Mouse (Mus musculus) yolk sac, embryonic 10.5 days (tissue): Measurements from ENCODE around the gene Ak8.

Experiments
- DNase-seq: peaks from one replicate; pipeline ENCODE4 v3.0.0-alpha.2; 2017; ENCODE audit warnings: low spot score

The Ak8 gene

DNA sequence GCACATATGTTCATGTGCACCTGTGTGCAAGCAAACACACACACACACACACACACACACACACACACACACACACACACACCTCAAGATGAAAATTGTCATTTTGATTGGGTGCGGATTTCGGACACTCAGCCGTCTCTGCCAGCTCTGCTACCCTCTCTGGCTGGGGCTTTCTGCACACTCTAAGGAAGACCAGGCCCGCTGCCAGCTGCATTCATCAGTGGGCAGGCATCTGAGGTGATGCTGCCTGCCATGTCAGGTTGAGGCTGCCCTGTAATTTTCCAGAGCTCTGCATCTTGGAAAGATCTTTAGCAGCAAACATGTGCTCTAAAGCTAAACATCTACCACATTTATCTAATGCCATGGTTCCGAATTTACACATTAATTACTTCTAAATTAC is 37.1 kb downstream of the Ak8 start:
- DNase-seq, result no peak

DNA sequence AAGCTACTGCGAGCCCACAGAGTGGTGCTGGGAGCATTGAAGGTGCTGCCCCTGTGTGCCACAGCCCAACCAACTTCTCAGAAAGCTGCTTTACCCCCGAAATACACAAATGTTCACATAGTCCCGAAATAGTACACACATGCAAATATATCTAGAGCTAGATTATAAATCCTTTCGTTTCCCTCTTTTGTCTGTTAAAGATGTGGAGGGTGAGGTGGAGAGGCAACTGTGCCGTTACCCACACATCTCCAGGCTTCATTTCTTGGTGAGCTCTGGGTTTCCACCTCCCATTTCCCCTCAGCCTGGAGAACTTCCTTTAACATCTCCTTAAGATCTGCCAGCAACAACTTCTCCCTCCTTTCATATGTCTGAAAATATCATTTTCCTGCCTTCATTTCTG is 40.2 kb downstream of the Ak8 start:
- DNase-seq, result no peak

DNA sequence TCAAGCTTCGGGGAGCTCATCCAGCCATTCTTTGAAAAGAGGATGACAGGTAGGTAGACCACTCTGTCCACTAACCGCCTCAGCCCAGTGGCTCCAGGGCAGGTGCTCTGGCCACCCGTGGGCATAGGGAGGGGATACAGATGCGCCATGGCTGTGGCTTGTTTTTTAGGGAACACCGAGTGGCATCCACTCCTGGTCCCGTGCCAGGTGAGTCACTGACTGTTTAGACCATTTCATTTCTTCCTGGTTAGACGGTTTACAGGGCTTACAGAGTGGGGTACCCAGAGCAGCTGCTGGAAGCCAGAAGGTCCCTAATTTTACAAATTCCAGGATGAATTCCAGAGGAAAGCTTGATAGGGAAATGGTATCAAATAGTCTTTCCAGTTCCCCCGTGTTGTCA is 42.7 kb downstream of the Ak8 start:
- DNase-seq, result no peak

DNA sequence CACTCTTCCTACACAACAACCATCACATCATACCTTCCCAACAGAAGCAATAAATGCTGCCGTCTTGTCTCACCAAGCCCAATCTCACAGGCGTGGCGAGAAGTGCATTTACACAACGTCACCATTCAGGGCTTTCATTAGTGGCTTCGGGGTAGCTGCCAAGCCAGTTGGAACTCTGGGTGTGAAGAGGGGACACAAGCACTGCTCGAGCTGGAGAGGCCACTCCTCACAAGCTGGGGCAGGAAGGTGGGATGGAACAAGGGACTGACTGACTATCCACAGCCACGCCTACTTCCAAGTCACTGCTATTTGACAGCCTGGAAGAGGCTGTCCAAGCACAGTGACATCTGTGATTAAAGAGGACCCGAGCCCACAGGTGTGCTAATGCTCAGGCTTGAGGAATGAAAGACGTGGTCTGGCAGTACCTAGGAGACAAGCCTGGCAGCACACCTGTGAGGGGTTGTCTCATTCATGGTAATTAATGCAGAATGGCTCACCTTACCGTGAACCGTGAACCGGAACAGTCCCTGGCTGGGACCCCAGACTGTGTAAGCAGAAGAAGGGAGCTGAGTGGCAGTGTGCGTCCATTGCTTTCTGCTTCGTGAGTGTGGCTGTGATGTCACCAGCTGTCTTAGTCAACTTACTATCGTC is 46.8 kb downstream of the Ak8 start:
- DNase-seq, result no peak

DNA sequence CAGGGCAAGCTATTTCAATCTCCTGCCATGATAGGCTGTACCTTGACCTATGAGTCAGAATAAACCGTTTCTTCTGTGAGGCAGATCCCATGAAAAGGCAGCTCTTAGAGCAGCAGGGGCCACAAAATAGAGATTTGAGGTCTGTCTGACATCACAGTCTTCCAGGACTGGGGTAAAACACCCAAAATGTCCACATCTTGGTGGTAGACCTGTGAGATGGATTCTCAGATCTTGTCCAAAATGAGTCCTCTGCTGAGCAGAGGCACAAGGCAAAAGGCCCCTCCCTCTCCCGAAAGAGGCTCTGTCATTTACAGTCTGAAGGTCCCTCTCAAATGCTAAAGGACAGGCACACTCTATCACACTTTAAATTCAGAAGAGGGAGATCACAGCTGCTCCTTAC is 47.7 kb downstream of the Ak8 start:
- DNase-seq, result no peak

DNA sequence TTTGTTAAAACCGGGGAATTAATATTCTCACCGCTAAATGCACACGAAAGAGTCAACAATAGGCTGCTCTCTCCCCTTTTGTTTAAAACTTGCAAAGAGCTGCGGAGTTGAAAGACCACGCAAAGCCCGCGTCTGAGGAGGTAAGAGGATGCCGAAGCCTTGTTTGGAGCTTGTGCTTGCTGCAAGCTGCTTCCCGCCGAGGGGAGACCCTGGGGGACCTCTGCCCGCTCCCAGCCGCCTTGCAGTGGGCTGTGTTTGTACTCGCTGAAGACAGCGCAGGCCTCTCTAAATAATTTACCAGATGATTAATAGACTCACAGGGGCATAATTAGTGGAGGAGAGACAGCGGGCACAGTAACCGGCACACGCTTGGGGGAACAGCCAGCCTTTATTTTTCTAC is 51.2 kb downstream of the Ak8 start:
- no peak for DNase-seq

DNA sequence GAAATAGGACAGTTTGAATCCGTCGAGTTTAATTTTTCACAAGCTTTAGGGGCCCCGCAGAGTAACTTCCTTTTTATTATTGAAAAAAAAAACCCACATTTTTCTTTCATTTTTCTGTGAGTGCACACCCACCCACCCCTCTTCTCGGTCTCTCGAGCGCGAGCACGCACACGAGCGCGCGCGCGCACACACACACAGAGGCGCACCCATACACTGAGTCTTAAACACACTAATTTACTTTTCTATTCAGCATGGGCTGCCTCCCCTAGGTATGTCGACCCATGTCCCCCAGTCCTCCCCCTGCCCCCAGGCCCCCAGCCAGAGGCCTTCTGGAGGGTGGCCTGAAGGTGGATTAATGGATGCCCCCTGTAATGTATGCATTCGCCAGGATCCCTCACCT is 51.7 kb downstream of the Ak8 start:
- DNase-seq, result no peak

DNA sequence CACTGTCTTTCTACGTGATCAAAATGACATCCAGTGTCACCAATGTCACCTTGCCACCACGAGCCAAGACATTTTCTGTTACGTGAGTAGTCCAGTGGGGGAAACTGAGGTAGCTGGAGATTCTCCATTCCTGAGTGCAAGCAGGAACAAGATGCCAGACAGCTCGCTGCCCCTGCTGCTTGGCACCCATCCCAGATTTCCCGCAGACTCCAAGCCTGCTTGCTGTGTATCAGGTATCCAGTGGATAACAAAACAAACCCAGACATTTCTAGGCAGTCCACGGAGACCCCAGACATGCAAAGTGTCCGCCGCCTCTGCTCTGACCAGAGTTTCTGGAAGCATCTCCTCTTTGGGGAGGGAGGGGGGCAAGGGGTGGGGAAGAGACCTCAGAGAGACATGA is 52.4 kb downstream of the Ak8 start:
- no peak for DNase-seq

DNA sequence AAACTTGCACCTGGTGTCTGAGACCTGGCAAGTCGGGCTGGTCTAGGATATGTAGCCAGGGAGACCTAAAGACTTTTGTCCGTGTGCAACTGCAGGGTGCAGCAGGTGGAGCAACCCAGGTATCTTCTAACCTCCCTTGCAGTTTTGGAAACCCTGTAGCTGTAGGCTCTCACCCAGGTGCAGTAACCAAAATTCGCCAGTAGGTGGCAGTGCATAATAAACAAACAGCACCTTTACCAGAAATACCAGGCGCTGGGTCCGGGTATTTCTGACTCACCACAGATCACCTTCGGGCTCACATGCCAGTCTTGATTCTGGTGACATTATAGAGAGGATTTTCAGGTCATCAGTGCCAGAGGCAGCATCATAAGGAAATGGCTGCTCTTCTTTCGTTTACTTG is 55.5 kb downstream of the Ak8 start:
- DNase-seq, result peak; percentile 40

DNA sequence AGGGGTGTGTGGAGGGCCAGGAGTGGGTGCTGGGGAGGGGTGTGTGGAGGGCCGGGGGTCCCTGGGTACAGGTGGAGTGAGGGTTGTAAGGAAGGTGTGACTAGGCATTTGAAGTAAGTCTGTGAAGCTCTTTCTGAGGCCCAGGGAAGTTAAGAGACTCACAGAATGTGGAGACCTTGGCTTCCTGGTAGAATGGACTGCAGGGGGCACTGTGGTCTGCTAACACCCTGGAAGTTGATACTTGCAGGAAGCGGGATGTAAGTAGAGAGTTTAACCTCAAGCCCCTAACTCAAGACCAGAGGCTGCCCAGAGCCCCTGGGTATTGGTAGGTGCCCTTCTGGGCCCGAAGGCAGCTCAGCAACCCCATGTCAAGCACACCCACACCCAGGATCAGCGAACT is 56.2 kb downstream of the Ak8 start:
- DNase-seq, result peak; percentile 22

DNA sequence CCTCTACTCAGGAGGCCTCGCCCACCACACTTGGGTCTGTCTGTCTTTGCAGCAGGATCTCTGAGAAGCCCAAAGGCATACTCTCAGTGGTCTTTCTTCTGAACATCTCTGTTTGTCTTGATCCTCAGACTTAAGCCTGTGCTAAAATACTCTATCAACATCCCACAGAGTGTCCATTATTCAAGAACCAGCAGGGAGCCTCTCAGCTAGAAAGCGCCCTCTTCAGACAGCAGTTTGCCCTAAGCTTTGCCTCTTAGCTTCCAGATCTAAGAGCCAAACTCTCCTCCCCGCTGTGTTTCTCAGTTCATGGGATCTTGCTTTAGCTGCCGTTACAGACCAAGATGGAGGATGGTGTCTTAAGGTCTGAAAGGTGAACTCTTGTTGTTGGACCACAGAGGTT is 59.5 kb downstream of the Ak8 start:
- DNase-seq, result no peak

DNA sequence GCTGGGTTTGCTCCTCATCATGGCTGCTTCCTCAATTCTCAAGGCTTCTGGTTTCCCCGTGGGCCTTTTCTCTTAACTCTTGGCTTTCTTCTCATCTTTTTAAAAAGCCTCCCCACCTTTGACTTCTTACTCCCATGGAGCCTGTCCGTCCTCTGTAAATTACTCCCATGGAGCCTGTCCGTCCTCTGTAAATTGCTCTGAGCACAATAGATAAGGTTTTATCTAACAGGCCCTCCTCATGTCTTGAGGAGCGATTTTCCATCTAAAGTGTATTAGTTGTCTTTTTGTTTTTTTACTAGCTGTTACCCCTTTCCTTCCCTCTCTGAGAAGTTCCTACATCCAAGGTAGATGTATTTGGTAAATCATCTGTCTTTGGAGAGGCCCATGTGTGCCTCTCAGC is 66.6 kb downstream of the Ak8 start:
- DNase-seq, result no peak

DNA sequence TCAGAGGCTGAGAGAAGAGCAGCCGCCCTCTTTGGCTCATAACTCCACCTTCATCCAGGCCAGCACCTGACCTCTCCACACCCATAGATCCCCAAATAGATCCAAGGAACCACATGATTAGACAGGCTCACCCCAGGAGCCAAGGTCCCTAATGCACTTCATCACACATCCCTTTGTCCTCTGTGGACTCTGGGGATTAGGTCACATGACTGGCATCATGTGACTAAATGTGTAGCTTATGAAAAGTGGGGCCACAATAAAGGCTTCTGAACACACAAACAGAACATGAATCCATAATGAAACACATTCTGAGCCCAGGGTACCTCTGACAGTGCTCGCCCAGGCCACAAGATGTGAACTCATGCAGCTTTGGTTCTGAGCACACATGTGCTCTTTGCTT is 67.1 kb downstream of the Ak8 start:
- no peak for DNase-seq

DNA sequence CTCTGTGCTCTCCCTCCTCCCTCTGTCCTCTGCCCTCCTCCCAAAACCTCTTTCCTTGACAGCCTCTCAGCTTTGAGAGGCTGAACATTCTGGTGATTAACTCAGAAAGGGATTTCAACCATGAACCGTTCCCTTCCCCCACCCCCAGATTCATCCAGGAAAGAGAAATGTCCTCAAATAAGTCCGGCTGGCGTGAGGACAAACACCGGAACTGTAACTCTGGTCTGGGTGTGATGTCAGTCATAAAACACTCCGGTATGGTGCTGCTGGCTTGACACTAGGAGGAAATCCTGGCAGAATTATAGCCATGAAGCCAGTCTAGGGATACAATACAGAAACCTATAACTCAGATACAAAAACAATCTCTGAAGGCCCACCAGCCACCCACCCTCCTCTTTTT is 70.7 kb downstream of the Ak8 start:
- no peak for DNase-seq

DNA sequence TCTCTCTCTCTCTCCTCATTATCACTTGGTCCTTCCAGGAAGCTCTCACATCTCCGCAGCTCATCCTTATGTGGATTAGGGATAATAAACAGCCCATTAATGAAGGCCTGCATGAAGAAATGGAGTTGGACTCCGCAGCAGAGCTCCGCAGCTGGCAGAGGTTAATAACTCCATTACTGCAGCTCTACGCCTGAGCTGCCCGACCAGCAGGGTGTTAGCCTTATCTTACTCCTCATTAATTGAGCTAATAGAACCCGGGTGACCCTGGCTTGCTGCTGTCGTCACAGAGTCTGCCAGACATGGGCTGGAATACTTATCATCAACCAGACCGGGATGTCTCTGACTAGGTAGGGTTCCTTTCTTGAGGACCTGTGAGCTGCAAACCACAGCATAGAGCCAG is 74.1 kb downstream of the Ak8 start:
- no peak for DNase-seq

DNA sequence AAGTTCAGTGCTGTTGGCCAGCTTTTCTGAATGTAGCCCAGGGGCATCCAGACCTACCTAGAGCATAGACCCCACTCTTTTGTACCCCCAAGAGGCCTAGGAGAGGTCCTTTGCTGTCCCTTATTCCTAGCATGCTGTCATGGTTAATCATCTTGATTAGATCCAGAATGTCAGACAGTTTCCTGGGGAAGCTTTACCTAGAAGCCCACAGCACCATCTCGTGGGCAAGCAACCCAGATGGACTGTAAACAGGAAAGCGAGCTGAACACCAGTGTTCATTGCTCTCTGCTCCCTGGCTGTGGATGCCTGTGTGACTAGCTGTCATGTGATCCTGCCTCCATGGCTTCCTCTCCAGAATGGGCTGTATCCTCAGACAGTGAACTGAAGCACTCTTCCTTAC is 76.8 kb downstream of the Ak8 start:
- DNase-seq, result no peak

DNA sequence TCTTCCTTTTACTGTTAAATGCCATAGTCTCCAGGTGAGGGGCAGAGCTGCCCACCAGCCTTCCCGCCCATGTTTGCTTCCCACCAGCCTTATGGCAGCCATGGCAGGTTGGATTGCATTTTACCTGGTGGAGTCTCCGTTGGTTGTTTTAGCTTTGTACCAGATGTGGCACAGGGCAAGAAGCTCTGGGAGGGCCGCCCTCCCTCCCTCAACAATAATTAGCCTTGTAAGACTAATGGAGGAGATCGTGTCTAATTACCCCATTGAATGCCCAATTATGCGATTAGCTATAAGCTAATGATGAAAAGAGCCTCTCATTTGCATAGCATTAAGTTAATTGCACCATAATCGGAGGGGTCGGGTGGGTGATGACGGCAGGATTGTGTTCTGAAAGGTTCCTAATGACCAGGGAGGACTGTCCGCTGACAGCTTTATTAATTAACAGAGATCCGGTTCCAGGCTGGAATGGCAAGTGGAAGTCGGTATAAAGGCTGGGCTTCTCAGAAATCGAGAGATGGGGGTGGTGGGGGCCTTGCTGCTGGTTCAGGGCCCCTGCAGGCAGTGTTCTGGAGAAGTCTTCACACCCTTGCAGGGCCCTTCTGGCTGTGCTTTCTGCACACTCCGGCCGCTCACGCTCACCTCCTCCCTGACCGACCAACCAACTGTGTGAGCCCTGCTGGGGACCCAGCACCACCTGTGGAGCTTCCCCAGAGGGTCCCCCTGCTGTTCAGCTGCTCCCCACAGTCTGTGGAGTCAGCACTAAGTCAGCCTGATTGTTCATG is 80.2 kb downstream of the Ak8 start:
- no peak for DNase-seq

DNA sequence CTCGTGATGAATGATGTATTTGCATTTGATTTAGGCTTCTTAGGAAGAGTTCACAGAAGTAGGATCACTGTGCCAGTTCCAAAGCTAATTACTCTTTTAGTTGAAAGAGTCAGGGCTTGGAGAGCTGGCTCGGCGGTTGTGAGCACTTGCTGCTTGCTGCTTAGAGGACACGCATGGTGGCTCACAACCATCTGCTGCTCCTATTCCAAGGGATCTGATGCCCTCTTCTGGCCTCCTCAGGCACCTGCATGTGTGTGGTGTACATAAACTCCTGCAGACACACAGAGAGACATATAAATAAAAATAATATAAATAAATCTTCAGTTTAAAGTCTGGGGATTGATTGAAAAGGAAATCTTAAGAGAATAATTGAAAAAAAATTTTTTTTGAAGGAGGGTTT is 81.3 kb downstream of the Ak8 start:
- no peak for DNase-seq

DNA sequence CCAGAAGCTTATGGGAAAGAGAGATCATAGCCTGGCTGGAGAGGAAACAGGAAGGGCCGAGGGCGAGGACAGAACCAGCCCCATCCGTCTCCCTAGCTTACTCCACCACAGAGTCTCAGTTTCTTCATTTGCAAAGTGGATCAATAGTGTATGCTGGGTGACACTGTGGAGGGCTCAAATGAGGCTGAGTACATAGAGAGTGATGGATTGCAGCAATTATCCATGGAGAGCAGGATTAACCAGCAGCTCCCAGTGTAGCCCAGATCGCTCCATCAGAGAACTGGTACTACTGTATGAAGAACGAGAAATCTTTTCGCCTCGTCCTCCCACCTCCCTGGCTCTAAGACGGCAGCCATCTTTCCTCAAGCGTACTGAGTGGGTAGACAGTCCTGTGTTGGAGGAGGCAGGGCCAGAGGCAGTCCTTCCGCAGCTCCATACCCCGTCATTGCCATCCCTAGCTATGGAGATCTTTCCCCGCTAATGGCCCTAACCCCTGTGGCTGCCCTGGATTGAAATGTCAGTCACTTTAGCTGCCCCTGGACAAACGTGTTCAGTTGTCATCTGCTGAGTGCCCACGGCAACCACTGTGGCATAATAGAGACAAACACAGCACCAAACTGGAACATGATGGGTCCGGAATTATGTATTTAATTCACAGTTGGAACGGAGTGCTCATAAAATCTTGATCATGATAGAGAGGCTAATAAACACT is 86.5 kb downstream of the Ak8 start:
- no peak for DNase-seq

DNA sequence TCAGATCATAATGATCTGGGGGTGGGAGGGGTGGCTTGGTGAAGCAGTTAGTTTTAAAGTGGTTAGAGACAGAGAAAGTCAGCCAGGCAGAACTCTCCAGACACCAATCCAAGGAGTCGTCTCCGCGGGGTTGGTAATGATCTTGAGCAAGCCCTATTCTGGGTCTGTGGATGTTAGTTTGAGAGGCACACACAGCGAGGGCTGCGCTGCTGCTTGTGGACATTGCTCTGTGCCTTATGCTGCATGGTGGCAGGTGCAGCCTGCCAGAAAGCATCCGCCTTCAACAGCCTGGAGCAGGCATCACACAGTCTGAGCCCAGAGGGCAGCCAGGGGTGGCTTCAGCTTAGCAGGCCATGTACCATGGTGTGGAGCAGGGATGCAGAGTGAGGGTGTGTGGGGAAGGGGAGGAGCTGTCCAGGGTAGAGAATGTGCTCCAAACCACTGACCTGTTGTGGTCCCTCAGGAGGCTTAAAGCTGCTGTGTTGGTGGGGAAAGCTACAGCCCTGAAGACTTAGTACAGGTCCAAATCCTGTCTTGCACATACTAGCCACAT is 87.2 kb downstream of the Ak8 start:
- DNase-seq, result no peak

DNA sequence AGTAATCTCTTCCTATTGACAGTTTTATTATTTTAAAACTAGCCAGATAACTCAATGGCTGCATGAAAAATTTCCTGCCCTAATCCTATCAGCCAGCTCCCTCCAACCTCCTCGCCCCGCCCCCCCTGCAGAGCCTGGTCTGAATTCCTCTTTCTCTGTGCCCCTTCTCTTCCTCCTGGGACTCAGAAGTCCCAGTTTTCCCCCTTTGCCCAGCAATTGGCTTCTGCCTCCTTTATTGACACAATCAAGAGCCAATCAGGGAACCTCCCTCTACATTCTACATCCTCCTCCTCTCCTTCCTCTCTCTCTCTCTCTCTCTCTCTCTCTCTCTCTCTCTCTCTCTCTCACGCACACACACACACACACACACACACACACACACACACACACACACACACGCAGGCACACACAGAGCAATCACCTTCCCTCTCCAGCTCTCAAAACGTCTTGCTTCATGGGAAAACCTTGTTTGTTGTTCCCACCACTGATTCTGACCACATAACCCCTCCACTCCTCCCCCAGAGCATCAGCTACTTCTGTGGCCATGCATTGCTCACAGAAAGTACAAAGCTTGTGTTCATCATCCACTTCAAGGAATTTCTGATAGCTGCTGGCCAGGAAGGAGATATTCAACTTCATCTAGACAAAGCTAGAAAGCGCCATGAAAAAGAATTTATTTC is 93.1 kb downstream of the Ak8 start:
- DNase-seq, result peak; percentile 67

DNA sequence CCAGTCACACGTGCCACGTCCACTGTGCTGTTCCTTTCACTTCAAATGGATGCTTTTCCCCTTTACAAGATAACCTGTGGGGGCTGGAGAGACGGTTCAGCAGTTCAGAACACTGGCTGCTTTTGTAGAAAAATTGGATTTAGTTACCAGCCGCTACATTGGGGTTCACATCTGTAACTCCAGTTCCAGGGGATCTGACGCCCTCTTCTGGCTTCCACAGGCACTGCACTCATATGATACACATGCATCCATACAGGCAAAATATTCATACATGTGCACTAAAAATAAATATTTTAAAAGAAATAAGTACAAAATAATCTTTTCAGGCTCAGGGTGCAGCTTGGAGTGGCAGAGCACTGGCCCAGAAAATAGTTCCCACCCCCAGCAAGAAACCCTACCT is 94.7 kb downstream of the Ak8 start:
- DNase-seq, result no peak

DNA sequence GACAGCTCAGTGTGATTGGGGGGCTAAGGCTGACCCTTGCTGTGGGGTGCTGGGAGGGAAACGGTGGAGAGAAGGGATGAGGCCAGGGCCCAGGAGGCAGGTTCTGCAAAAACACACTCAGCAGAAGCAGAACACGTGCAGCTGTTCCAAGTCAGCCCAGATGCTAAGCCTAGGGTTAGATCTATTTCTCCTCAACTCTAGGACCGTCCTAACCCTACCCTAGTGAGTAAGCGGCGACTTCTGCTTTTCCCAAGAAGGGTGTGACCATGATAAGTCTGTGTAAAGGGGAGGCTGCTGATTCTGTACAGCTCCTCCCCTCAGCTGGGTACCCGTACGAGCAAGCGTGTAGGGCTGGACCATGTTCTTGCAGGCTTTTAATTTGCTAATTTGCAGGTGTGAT is 96.3 kb downstream of the Ak8 start:
- no peak for DNase-seq
